Comparison of ENCODE assay signal across 16 mouse cellular contexts in the genomic region with DNA sequence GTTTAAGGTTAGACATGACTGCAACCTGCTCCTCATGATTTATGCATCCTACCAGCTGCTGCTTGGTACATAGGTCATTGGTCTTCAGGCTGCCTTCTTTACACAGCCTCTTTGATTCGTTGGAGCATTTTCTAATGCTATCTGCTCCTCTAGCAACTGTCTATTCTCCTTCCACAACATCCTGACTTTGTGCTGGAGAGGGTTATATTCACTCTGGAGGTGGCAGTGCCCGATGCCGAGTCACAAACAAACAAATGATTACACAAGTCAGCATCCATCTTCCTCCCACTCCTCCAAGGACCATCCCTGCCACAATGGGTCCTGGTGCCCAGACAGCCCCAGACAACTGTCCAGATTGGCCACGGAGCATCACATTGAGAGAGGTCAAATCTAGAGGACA. TPM values are rescaled to one million over a fixed set of nuclear protein-coding genes. Genes with fewer than 3 reads are reported as not detected.
DNase-seq lines count a peak whose midpoint lies in the region.
"Not testable (repeated sequence)": the region's sequence is repeated elsewhere in the genome, so short reads cannot be mapped to it uniquely, and the experiment has no call there.
"Had no signal": no experiment of that assay in that cellular context is flagged by ENCODE, and none has a peak within 500 bp of the region (broad histone marks: within the 10 kb centered on the region; RNA-seq: fewer than 3 reads in every experiment).

No protein-coding gene starts in this region.

- DNase-seq in heart, adult 11 months, result peak; percentile 91
- DNase-seq in heart, postnatal 25 days (ENCODE audit: low spot score), result peak; percentile 5
- DNase-seq in lung, postnatal 4 days, result peak; percentile 5 to 18
- peak; percentile 3 for DNase-seq in thymus, postnatal 4 days

- intact Hi-C loops in heart, postnatal 25 days (cut with DNase I), result not testable (repeated sequence)

RNA-seq across cellular contexts. Expression of a gene that starts 16.3 kb away (rescaled TPM):
- total RNA-seq in heart, postnatal 25 days (2021), result not detected
- total RNA-seq: adrenal gland, adult 18-20 months; adrenal gland, adult 2 months; adrenal gland, adult 8-10 months; adrenal gland, postnatal 10 days; adrenal gland, postnatal 14 days; adrenal gland, postnatal 25 days; adrenal gland, postnatal 36 days; adrenal gland, postnatal 4 days; CH12.LX; G1E; MEL had no signal

RNA-seq across cellular contexts. Expression of a gene that starts 40.2 kb away (rescaled TPM):
- total RNA-seq in heart, postnatal 25 days (2021), result not detected
- total RNA-seq: adrenal gland, adult 18-20 months; adrenal gland, adult 2 months; adrenal gland, adult 8-10 months; adrenal gland, postnatal 10 days; adrenal gland, postnatal 14 days; adrenal gland, postnatal 25 days; adrenal gland, postnatal 36 days; CH12.LX; G1E; MEL had no signal

RNA-seq across cellular contexts. Expression of a gene that starts 44.8 kb away (rescaled TPM):
- not detected for total RNA-seq in heart, postnatal 25 days (2021)
- total RNA-seq: adrenal gland, adult 18-20 months; adrenal gland, adult 2 months; adrenal gland, adult 8-10 months; adrenal gland, postnatal 10 days; adrenal gland, postnatal 14 days; adrenal gland, postnatal 25 days; adrenal gland, postnatal 36 days; adrenal gland, postnatal 4 days; CH12.LX; ES-E14; MEL had no signal

Comparison
In these comparisons a context has a peak if more than half of its experiments do, and no peak if none do; other contexts are left out.
1. Peak in every context shown above with its lines: DNase-seq.
2. DNase-seq: peak in every context shown above with its lines; median percentile 91 in heart, adult 11 months; 12 in lung, postnatal 4 days; 5 in heart, postnatal 25 days; 3 in thymus, postnatal 4 days.